Mouse (Mus musculus) brown adipose tissue, adult 24 weeks (tissue): ENCODE results near the gene Rasgrf2. TPM values are rescaled to one million over a fixed set of nuclear protein-coding genes. Genes with fewer than 3 reads are reported as not detected.

ENCODE experiments used
- H3K27ac ChIP-seq: fragments of 200-500 bp; replicated peaks from 2 replicates; pipeline ENCODE4 v1.5.1; 2012; ENCODE audit warnings: low read depth, mild to moderate bottlenecking, low read length
- H3K4me1 ChIP-seq: fragments of 200-500 bp; 2 replicates; pipeline ENCODE4 v1.6.1; 2012; ENCODE audit warnings: low read length, mixed read lengths; ENCODE audit not compliant: control insufficient read depth, insufficient read depth, insufficient read length
- H3K4me3 ChIP-seq: fragments of 200-500 bp; 2 replicates; pipeline ENCODE4 v1.5.1; 2012; ENCODE audit warnings: low read depth, mild to moderate bottlenecking, low read length, moderate library complexity; ENCODE audit not compliant: insufficient read depth
- polyA plus RNA-seq: library from polyadenylated mRNA; stranded (reverse); fragments of >200 nt; gene quantifications from 2 replicates; pipeline ENCODE4 v1.2.4, GENCODE M21; 2012; ENCODE audit not compliant: missing spikeins, insufficient read depth, insufficient read length

Rasgrf2 gene
- polyA plus RNA-seq, 1 experiment, result 4.5 TPM

GRCm38 (mm10) chr13:91906338-91906737 is 225.1 kb downstream of the Rasgrf2 start:
- Histone ChIP-seq H3K27ac (no peak overlapping the region), H3K4me3 (no peak overlapping the region), H3K4me1 (no peaks in the 10 kb centered on the region)

DNA sequence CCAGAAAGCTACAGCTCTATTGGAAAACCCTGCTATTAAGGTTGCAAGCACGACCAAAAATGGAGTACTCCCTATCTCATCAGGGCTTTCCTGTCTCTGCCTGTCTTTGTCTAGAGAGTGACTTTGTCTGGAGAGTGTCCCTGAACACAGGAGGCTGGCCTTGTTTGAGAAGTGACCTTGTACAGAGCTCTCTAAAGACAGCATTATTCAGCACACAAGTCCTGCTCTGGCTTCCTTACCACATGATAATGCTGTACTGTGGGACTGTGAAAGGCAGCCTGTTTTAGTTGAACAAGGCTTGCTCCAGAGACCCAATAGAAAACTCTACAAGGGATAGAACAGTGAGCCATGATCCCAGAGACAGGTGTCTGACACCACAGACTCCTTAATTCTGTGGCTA is 235.0 kb downstream of the Rasgrf2 start:
- no peak overlapping the region for H3K27ac ChIP-seq
- no peak overlapping the region for H3K4me3 ChIP-seq

GRCm38 (mm10) chr13:91893132-91893531 is 238.3 kb downstream of the Rasgrf2 start:
- Histone ChIP-seq H3K4me1 (no peaks in the 10 kb centered on the region), H3K4me3 (no peak overlapping the region), H3K27ac (no peak overlapping the region)

More for the DNA sequence above, 235.0 kb downstream of the Rasgrf2 start:
- no peaks in the 10 kb centered on the region for H3K4me1 ChIP-seq

- Histone ChIP-seq H3K27ac (no peak overlapping the region), H3K4me3 (no peak overlapping the region), H3K4me1 (no peaks in the 10 kb centered on the region)
Measured at GRCm38 (mm10) chr13:91890031-91890619, 241.3 kb downstream of the Rasgrf2 start.

GRCm38 (mm10) chr13:91884714-91885386 is 246.6 kb downstream of the Rasgrf2 start:
- Histone ChIP-seq H3K4me1 (no peaks in the 10 kb centered on the region), H3K4me3 (no peak overlapping the region)

GRCm38 (mm10) chr13:91881837-91882480 is 249.5 kb downstream of the Rasgrf2 start:
- Histone ChIP-seq H3K4me1 (no peaks in the 10 kb centered on the region), H3K27ac (no peak overlapping the region), H3K4me3 (no peak overlapping the region)

More at GRCm38 (mm10) chr13:91884714-91885386, 246.6 kb downstream of the Rasgrf2 start:
- H3K27ac ChIP-seq, result no peak overlapping the region

DNA sequence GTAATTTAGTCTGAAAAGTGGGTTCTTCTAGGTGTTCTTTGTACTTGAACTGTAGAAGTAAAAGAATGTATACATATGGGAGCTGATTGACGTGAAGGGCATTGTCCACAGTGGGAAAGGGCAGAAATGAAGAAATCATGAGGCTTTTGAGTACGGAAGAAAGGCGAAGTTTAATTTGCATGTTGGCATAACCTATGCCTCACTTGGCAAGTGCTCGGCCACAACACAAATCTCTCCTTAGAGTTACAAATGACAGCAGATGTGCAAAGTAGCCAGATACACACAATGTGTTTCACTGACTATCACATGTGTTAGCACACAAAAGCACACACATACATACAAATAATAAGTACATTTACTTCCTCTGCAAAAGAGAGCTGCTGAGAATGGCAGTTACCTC is 251.2 kb downstream of the Rasgrf2 start:
- Histone ChIP-seq H3K27ac (no peak overlapping the region), H3K4me1 (no peaks in the 10 kb centered on the region), H3K4me3 (no peak overlapping the region)

DNA sequence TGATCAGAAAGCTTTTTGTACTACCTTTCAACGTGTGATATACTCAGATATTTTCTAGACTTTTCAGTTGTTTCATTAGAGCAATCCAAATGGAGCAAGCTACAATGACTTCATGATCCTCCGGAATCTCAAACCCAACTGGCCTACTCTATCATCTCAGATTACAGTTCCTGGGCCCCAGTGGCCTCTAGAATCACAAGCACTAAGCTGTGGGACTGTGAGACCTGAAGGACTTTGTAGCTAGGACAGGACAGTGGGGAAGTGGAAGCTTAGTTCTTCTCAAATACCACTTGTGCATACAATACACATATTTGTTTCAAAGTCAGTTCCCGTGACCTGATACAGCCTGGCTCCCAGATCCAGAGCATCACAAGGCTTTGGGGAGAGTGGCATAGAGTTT is 253.5 kb downstream of the Rasgrf2 start:
- H3K27ac ChIP-seq, result no peak overlapping the region
- no peak overlapping the region for H3K4me3 ChIP-seq
- no peaks in the 10 kb centered on the region for H3K4me1 ChIP-seq

GRCm38 (mm10) chr13:91877350-91877749 is 254.1 kb downstream of the Rasgrf2 start:
- Histone ChIP-seq H3K4me3 (no peak overlapping the region), H3K27ac (no peak overlapping the region), H3K4me1 (no peaks in the 10 kb centered on the region)

DNA sequence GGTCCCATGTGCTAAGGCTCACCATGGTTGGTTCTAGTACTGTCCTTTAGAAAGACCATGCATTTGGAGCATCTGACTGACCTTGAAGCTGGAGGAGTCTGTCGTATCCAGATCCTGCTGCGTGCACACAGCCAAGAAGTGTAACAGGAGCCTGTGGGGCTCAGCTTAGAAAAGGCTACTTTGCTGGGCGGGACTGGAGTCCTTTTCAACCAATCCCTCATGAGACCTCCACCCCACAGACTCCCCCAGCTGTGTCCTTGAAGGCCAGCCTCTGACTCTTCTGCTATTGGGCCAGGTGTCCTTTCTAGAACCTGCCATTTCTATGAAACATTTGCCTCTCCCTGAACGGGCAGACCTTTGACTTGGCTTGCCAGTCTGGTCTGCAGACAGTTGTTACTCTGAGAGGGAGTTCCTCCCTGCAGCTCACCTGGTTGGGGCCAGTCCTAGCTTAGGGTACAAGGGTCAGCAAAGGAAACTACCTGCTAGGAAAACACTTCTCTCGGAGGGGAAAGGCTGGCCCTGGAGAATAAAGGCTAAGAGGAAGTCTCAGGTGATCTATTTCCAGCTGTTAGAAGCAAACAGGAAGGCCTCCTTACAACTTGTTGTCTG is 254.6 kb downstream of the Rasgrf2 start, which contains the start of gene Ckmt2:
TSS of gene Ckmt2 (minus strand) at position 145 of the 609 bp plus-strand sequence.
- no peak within 1 kb of the TSS for H3K4me3 ChIP-seq
- no peak within 1 kb of the TSS for H3K27ac ChIP-seq
- no peaks in the 10 kb centered on the region for H3K4me1 ChIP-seq

GRCm38 (mm10) chr13:91875581-91875980 is 255.9 kb downstream of the Rasgrf2 start:
- H3K27ac ChIP-seq, result no peak overlapping the region
- H3K4me3 ChIP-seq, result no peak overlapping the region
- H3K4me1 ChIP-seq, result no peaks in the 10 kb centered on the region

GRCm38 (mm10) chr13:91874565-91874964 is 256.9 kb downstream of the Rasgrf2 start:
- Histone ChIP-seq H3K4me3 (no peak overlapping the region), H3K4me1 (no peaks in the 10 kb centered on the region), H3K27ac (no peak overlapping the region)

GRCm38 (mm10) chr13:91873734-91874329 is 257.6 kb downstream of the Rasgrf2 start:
- Histone ChIP-seq H3K27ac (no peak overlapping the region), H3K4me1 (no peaks in the 10 kb centered on the region), H3K4me3 (no peak overlapping the region)

DNA sequence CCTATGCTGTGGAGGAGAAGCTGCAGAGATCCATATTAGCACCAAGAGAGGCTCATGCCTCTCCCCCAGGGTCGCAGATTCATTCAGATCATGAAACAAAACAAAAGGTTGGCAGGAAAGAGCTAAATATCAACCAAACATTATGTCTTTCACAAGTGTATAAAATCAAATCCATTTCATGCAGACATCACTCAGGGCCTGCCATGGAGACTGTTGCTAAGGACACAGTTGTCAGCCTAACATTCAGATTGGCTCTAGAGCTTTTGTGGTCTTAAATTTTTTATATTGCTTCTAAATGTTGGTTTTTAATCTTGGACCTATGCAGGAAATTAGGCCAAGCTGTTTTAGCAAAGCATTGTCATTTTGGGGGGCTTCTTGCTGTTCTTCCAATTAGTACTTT is 262.9 kb downstream of the Rasgrf2 start:
- no peak overlapping the region for H3K4me3 ChIP-seq
- no peaks in the 10 kb centered on the region for H3K4me1 ChIP-seq
- H3K27ac ChIP-seq, result no peak overlapping the region

DNA sequence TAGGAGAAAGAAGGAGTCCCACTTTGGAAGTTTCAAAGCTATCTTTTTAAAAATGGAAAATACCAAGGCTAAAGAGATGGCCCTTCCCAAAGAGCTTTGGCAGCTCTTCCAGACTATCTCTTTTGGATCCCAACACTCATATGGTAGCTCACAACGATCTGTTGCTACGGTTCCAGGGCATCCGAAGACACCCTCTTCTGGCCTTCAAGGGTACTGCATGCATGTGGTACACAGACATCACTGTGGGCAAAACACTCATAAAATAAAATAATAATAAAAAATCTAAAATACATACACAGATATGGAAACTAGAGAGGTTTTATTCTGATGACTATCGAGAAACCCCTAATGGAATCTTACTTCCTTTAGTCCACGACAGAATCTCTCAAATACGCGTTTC is 272.6 kb downstream of the Rasgrf2 start:
- Histone ChIP-seq H3K4me3 (no peak overlapping the region), H3K27ac (no peak overlapping the region), H3K4me1 (no peaks in the 10 kb centered on the region)
